Mouse (Mus musculus) forebrain, embryonic 16.5 days (tissue): ENCODE measurements at regions not wholly inside any gene's neighbourhood (a gene's known extent, or its start where the extent isn't known, plus 50 kb on each side); places are given as distances from the start of the nearest gene placed in this dataset.

Source experiments
- ATAC-seq: fragments of 200-750 bp; cut with Nextera tagmentation; 2 replicates; pipeline ENCODE4 v1.8.0; 2017; ENCODE audit warnings: mild to moderate bottlenecking, moderate library complexity
- H3K27ac ChIP-seq: fragments of 300-500 bp; sonication (generic); 2 replicates; pipeline ENCODE4 v1.5.1; 2014; ENCODE audit warnings: low read length, control low read depth
- H3K27me3 ChIP-seq: fragments of 300-500 bp; sonication (generic); replicated peaks from 2 replicates; pipeline ENCODE4 v1.6.1; 2014; ENCODE audit warnings: low read length; ENCODE audit not compliant: control insufficient read depth, insufficient read depth
- H3K36me3 ChIP-seq: fragments of 300-500 bp; sonication (generic); 2 replicates; pipeline ENCODE4 v1.6.1; 2014; ENCODE audit not compliant: control insufficient read depth, insufficient read depth
- H3K4me1 ChIP-seq: fragments of 300-500 bp; sonication (generic); replicated peaks from 2 replicates; pipeline ENCODE4 v1.6.1; 2014; ENCODE audit warnings: low read length; ENCODE audit not compliant: control insufficient read depth, insufficient read depth
- H3K4me2 ChIP-seq: fragments of 300-500 bp; sonication (generic); 2 replicates; pipeline ENCODE4 v1.6.1; 2014; ENCODE audit warnings: mild to moderate bottlenecking, low read length, control low read depth
- H3K4me3 ChIP-seq: fragments of 300-500 bp; sonication (generic); replicated peaks from 2 replicates; pipeline ENCODE4 v1.5.1; 2014; ENCODE audit warnings: mild to moderate bottlenecking, low read length, control low read depth
- H3K9ac ChIP-seq: fragments of 300-500 bp; sonication (generic); replicated peaks from 2 replicates; pipeline ENCODE4 v1.6.1; 2014; ENCODE audit warnings: low read depth, low read length, control low read depth
- H3K9me3 ChIP-seq: fragments of 300-500 bp; sonication (generic); 2 replicates; pipeline ENCODE4 v1.6.1; 2016; ENCODE audit warnings: low read length; ENCODE audit not compliant: control insufficient read depth
- WGBS: fragments of 180-500 bp; shearing (Covaris S2); extraction: QIAGEN DNeasy Blood & Tissue Kit; methylation state at CpG from one replicate; pipeline ENCODE4 v1.1.7; 2014; 5-methylcytosine and 5-hydroxymethylcytosine counted together

DNA sequence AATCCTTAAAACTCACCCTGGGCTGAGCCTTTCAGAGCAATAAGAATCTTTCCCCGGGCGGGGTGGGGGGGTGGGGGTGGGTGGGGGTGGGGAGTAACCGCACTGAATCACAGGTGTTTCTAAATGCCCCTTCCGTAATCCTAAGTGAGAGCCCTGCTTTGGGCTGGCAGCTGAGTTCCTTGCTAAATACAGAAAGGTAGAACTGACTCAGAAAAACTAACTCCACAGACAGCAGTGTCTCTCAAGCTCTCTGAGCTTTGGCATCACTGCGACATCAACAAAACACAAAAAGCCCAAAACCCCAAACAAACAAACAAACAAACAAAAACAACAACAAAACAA lies 105.9 kb upstream of the Map4k3 start:
- Histone ChIP-seq H3K27ac (no peak overlapping the region), H3K27me3 (no peaks in the 10 kb centered on the region), H3K4me1 (no peaks in the 10 kb centered on the region; the same call in 1 of the 2 replicates), H3K4me2 (no peak overlapping the region), H3K4me3 (no peak overlapping the region), H3K9ac (no peak overlapping the region), H3K36me3 (no peaks in the 10 kb centered on the region), H3K9me3 (no peaks in the 10 kb centered on the region)
- no peak for ATAC-seq
- 36% methylated on average over 5 of the region's 5 CpGs for WGBS

DNA sequence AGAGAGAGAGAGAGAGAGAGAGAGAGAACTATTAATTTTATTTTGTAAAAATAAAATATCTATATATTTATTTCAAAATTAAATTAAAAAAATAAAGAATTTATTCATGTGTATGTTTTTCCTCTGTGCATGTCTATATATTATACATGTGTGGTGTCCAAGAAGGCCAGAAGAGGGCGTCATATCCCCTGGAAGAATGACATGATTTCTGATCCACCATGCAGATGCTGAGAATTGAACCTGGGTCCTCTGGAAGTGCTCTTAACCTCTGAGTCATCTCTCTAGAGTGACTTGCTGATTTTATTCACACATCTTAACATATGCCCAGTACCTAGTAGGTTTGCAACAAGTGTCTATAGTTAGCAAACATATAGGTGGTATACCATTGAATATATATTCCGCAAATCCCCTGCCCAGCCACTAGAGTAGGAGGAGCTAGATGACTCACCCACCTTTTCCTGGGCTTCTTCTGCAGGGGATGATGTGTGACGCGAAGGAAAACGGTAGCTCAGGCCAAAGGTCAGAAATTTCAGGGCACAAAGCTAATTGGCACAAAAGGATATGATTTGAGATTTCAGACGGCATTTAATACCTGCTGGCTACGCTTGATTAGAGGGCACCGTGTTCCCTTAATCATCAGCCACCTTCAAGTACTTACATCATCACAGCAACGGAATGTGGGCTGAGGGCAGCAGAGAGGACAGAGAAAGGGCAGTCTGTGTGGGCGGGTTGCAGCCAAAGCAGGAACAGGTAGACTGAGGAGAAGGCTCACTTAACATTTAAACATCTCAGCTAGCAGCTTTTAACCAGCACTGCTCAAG lies 105.3 kb upstream of the Map4k3 start:
- Histone ChIP-seq H3K9ac (no peak overlapping the region), H3K36me3 (no peaks in the 10 kb centered on the region), H3K27ac (no peak overlapping the region), H3K27me3 (no peaks in the 10 kb centered on the region), H3K4me1 (no peaks in the 10 kb centered on the region; the same call in 1 of the 2 replicates), H3K9me3 (no peaks in the 10 kb centered on the region), H3K4me2 (no peak overlapping the region), H3K4me3 (no peak overlapping the region)
- WGBS: 42% methylated on average over 10 of the region's 10 CpGs
- no peak for ATAC-seq

DNA sequence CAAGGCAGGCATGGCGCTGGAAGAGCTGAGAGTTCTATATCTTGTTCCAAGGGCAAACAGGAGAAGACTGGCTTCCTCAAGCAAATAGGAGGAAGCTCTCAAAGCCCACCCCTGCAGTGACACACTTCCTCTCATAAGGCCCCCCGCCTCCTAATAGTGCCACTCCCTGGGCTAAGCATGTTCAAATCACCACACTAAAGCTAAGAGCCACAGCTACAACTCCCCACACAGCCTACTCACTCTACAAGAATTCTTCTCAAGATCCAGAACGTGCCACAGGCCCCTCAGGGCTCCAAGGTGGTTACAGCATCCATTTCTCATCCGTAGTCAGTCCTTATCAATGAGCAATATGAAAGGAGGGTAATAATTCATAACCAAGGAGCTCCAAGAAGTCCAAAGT lies 103.4 kb upstream of the Map4k3 start:
- WGBS: 82% methylated on average over 4 of the region's 4 CpGs
- ATAC-seq: no peak
- no peaks in the 10 kb centered on the region for H3K27me3 ChIP-seq

DNA sequence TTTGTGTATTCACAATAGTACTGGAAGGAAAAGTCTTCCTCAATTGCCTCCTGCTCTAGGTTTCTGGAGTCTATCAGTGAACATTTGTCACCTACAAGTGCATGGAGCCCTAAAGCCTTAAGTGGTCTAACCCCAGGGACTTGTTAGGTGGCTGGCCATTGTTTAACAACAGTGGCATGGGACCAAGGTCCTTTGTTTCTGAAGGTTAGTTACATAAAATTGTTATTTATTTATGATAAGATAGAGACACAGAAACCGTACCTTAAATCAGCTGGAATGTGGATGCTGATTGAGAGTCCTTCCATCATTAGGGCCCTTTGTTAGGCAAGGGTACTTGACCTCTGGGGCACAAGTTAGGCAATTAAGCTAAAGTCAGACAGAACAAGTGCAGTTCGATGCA lies 99.6 kb upstream of the Map4k3 start:
- WGBS: 54% methylated on average over 2 of the region's 2 CpGs
- no peak overlapping the region for H3K9ac ChIP-seq
- no peak overlapping the region for H3K4me3 ChIP-seq
- H3K4me1 ChIP-seq: peaks cover 4% of the 10 kb centered on the region
- no peak for ATAC-seq
- H3K27ac ChIP-seq: no peak overlapping the region
- no peaks in the 10 kb centered on the region; the same call in 1 of the 2 replicates for H3K9me3 ChIP-seq
- H3K27me3 ChIP-seq: no peaks in the 10 kb centered on the region
- no peak overlapping the region for H3K4me2 ChIP-seq
- no peaks in the 10 kb centered on the region for H3K36me3 ChIP-seq

More for the DNA sequence above, 103.4 kb upstream of the Map4k3 start:
- Histone ChIP-seq H3K4me2 (no peak overlapping the region), H3K36me3 (no peaks in the 10 kb centered on the region), H3K4me3 (no peak overlapping the region), H3K4me1 (no peaks in the 10 kb centered on the region; the same call in 1 of the 2 replicates), H3K27ac (no peak overlapping the region), H3K9ac (no peak overlapping the region), H3K9me3 (no peaks in the 10 kb centered on the region)

DNA sequence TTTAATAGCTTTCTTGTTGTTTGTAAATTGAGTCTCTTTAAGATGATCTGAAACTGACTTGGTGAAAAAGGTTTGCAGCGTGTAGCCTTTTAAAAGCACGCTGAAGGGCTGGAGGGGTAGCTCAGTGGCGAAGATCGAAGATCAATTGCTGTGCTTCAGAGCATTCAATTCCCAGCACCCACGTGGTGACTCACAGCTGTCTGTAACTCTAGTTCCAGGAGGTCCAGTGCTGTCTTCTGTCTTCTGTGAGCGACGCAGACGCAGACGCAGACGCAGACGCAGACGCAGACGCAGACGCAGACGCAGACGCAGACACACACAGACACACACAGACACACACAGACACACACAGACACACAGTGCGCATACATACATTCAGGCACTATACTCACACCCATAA lies 99.1 kb upstream of the Map4k3 start:
- Histone ChIP-seq H3K9me3 (no peaks in the 10 kb centered on the region; the same call in 1 of the 2 replicates), H3K9ac (no peak overlapping the region), H3K27me3 (no peaks in the 10 kb centered on the region), H3K27ac (no peak overlapping the region), H3K4me1 (peaks cover 4% of the 10 kb centered on the region), H3K4me3 (no peak overlapping the region), H3K36me3 (no peaks in the 10 kb centered on the region), H3K4me2 (no peak overlapping the region)
- no peak for ATAC-seq
- WGBS: 92% methylated on average over 17 of the region's 17 CpGs

DNA sequence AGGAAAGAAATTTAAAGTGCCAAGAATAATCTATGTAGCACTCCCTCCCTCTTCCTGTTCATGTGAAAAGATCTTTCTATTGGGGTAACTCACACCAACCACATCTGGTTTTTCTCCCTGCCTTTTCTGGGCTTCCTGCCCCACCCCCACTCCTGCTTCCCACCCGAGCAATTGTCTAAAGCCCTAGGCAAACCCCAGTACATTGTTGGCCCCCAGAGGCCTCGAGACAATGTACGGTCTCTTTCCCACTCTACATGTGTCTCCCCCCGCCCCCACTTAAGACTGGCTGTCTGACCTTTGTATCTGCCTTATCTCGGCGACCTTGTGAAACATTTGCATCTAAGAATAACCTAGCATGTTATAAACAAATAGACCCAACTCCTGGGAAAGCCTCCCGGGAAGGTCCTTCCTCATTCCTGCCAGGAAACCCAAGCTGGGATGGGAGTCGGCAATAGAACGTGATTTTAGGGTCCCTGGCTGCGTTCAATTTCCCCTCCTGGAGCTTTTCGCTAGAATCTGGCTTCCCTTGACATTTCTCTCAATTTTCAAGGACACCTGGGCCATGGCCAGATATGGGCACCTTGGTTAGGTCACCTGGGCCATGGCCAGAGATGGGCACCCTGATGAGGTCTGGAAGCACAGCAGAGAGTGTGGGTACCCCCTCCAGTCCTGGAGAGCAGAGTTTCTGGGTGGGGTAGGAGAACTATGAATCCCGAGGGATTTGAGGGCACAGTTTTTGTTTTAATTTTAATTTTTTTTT lies 97.9 kb upstream of the Map4k3 start:
- no peak overlapping the region for H3K4me3 ChIP-seq

DNA sequence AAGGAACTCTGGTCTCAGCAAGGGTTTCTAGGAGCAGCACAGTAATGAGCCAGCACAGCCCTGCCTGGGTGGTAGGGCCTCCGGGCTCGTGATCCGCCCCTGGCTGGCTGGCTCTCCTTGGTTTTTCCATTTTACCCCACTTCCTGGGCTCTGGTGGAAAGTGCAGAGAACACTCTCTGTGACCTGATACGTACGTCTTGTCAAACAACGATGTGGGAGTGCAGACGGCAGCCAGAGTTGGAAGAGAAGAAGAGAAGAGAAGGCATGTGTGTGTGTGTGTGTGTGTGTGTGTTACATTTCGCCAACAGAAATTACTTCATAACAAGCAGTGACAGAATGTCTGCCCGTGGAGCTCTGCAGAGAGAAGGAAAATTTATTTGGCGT lies 97.2 kb upstream of the Map4k3 start:
- peaks cover 4% of the 10 kb centered on the region for H3K4me1 ChIP-seq
- no peaks in the 10 kb centered on the region for H3K27me3 ChIP-seq

More for the DNA sequence above, 97.9 kb upstream of the Map4k3 start:
- ATAC-seq: peak; percentile 20; the same call in 1 of the 2 replicates
- H3K9me3 ChIP-seq: no peaks in the 10 kb centered on the region; the same call in 1 of the 2 replicates
- no peaks in the 10 kb centered on the region for H3K36me3 ChIP-seq
- H3K9ac ChIP-seq: no peak overlapping the region
- H3K4me1 ChIP-seq: peaks cover 4% of the 10 kb centered on the region
- no peaks in the 10 kb centered on the region for H3K27me3 ChIP-seq
- H3K4me2 ChIP-seq: no peak overlapping the region
- WGBS: 65% methylated on average over 12 of the region's 12 CpGs
- H3K27ac ChIP-seq: no peak overlapping the region

DNA sequence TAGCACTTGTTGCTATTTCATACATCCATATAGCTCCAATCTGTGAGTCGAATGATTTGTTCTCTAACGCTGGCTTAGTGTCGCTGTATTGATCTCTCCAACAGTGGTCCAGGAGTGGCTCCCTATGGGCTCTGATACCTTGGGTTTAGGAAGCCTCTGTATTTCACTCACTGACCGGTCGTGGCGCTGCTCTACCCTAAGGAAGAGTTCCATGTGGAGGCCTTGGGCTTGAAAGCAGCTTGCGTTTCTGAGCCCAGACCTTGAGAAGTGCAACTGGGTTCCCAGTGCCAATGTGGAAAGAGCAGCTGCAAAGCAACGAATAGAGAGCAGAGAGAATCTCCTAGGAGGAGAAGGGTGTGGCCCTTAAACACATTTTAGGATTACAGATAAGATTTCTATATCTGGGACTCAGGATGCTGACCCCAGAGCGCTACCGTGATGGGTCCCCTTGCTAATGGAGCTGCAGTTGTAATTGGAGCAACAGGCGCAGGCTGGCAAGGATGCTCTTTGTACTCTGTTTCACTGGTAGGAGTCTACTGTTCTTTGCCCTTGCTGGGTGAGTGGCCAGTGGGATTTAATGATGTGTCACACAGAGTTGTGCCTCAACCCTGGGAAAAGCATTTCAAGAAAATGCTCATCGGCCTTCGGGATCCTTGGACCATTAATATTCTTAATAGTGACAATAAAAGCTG lies 96.7 kb upstream of the Map4k3 start:
- 83% methylated on average over 13 of the region's 13 CpGs for WGBS
- no peak overlapping the region for H3K9ac ChIP-seq
- H3K4me3 ChIP-seq: no peak overlapping the region
- H3K9me3 ChIP-seq: no peaks in the 10 kb centered on the region; the same call in 1 of the 2 replicates
- H3K4me1 ChIP-seq: peaks cover 4% of the 10 kb centered on the region
- no peak overlapping the region for H3K4me2 ChIP-seq
- H3K27me3 ChIP-seq: no peaks in the 10 kb centered on the region
- no peaks in the 10 kb centered on the region for H3K36me3 ChIP-seq
- H3K27ac ChIP-seq: no peak overlapping the region
- ATAC-seq: no peak

More for the DNA sequence above, 97.2 kb upstream of the Map4k3 start:
- H3K27ac ChIP-seq: no peak overlapping the region
- no peak overlapping the region for H3K4me2 ChIP-seq
- H3K36me3 ChIP-seq: no peaks in the 10 kb centered on the region
- H3K9me3 ChIP-seq: no peaks in the 10 kb centered on the region; the same call in 1 of the 2 replicates
- H3K9ac ChIP-seq: no peak overlapping the region
- 52% methylated on average over 10 of the region's 10 CpGs for WGBS
- peak; percentile 41; the same call in 1 of the 2 replicates for ATAC-seq
- no peak overlapping the region for H3K4me3 ChIP-seq

DNA sequence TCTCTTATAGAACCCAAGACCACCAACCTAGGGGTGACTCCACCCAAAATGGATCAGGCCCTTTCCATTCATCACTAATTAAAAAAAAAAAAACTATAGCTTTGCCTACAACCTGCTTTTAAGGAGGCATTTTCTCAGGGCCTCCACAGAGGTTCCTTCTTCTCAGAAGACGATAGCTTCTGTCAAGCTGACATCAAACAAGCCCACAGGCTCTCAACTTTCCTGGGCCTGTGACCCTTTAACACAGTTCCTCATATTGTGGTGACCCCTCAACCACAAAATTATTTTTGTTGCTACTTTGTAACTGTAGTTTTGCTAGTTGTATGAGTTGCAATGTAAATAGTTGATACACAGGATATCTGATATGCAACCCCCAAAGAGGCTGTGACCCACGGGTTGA lies 96.0 kb upstream of the Map4k3 start:
- Histone ChIP-seq H3K9ac (no peak overlapping the region), H3K4me1 (peaks cover 4% of the 10 kb centered on the region), H3K27ac (no peak overlapping the region), H3K4me2 (no peak overlapping the region), H3K27me3 (no peaks in the 10 kb centered on the region), H3K4me3 (no peak overlapping the region), H3K36me3 (no peaks in the 10 kb centered on the region), H3K9me3 (no peaks in the 10 kb centered on the region; the same call in 1 of the 2 replicates)
- ATAC-seq: no peak
- WGBS: 93% methylated on average over 2 of the region's 2 CpGs
